Mouse (Mus musculus) retina, embryonic 14.5 days (tissue): ENCODE data around the gene Gm28053.
"Not testable (repeated sequence)": the region's sequence is repeated elsewhere in the genome, so short reads cannot be mapped to it uniquely, and the experiment has no call there.

Experiments
- DNase-seq: peaks from one replicate; pipeline ENCODE4 v3.0.0-alpha.2; 2015; ENCODE audit warnings: low spot score

The Gm28053 gene

GRCm38 (mm10) chr6:48718455-48718854, at the start of gene Gm28053, which contains the start of gene Gimap7:
Gm28053 (plus strand) TSS chr6:48718607.
Gimap7 (plus strand) TSS chr6:48718621.
- no peak for DNase-seq

GRCm38 (mm10) chr6:48669446-48669969, 48.9 kb upstream of the Gm28053 start:
- no peak for DNase-seq

GRCm38 (mm10) chr6:48674291-48675058, 43.9 kb upstream of the Gm28053 start:
- no peak for DNase-seq

- no peak for DNase-seq
Observed at GRCm38 (mm10) chr6:48675400-48675930, 42.9 kb upstream of the Gm28053 start.

- DNase-seq: peak; percentile 27
Observed at GRCm38 (mm10) chr6:48675931-48676859, 42.2 kb upstream of the Gm28053 start, which contains the start of gene Gimap9. Gimap9 (plus strand) TSS chr6:48676129.

GRCm38 (mm10) chr6:48676860-48677415, 41.5 kb upstream of the Gm28053 start:
- DNase-seq: no peak

GRCm38 (mm10) chr6:48677492-48678345, 40.7 kb upstream of the Gm28053 start:
- no peak for DNase-seq

GRCm38 (mm10) chr6:48678391-48678790, 40.0 kb upstream of the Gm28053 start:
- no peak for DNase-seq

- DNase-seq: no peak
Observed at GRCm38 (mm10) chr6:48679701-48680100, 38.7 kb upstream of the Gm28053 start.

GRCm38 (mm10) chr6:48680421-48680820, 38.0 kb upstream of the Gm28053 start:
- DNase-seq: no peak

- no peak for DNase-seq
Observed at GRCm38 (mm10) chr6:48681472-48682090, 36.8 kb upstream of the Gm28053 start.

- no peak for DNase-seq
Observed at GRCm38 (mm10) chr6:48682271-48682670, 36.1 kb upstream of the Gm28053 start.

- not testable (repeated sequence) for DNase-seq
Observed at GRCm38 (mm10) chr6:48683263-48683821, 35.1 kb upstream of the Gm28053 start.

GRCm38 (mm10) chr6:48684319-48684718, 34.1 kb upstream of the Gm28053 start, which contains the start of gene Gimap4:
Gimap4 (plus strand) TSS chr6:48684549.
- DNase-seq: no peak

GRCm38 (mm10) chr6:48684806-48685205, 33.6 kb upstream of the Gm28053 start:
- no peak for DNase-seq

GRCm38 (mm10) chr6:48685251-48685650, 33.2 kb upstream of the Gm28053 start:
- DNase-seq: no peak

GRCm38 (mm10) chr6:48685694-48686665, 32.4 kb upstream of the Gm28053 start:
- no peak for DNase-seq

GRCm38 (mm10) chr6:48687077-48687476, 31.3 kb upstream of the Gm28053 start:
- DNase-seq: no peak

- DNase-seq: no peak
Observed at GRCm38 (mm10) chr6:48689320-48689719, 29.1 kb upstream of the Gm28053 start.
